Mouse (Mus musculus): ENCODE measurements at regions not wholly inside any gene's neighbourhood (a gene's known extent, or its start where the extent isn't known, plus 50 kb on each side); places are given as distances from the start of the nearest gene placed in this dataset.
"Not testable (repeated sequence)": the region's sequence is repeated elsewhere in the genome, so short reads cannot be mapped to it uniquely, and the experiment has no call there.

DNA sequence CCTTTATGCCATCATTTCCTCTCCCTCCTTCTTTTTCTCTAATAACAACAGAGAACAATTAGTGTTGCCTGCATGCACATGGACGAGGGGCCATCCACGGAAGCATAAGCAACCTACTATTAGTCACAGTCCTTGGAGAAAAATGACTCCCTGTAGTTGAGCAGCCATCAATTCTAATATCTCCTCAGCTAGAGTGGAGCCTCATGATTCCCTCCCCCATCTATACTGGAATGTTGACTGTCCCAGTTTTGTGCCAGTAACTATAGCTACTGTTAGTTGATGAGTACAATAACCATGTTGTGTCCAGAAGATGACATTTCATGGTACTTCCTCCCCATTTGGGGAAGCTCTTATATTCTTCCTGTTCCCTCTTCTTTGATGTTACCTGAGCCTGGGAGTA lies 64.3 kb upstream of the Rtn4 start:
- no peak for DNase-seq (ENCODE audit: low spot score in 2 of 2)

GRCm38 (mm10) chr11:29632486-29632885 lies 60.3 kb upstream of the Rtn4 start:
- DNase-seq (ENCODE audit: low spot score in 2 of 2): no peak

- not testable (repeated sequence) for DNase-seq (ENCODE audit: low spot score in 2 of 2)
These were observed 59.5 kb upstream of the Rtn4 start for GRCm38 (mm10) chr11:29633288-29633687.

DNA sequence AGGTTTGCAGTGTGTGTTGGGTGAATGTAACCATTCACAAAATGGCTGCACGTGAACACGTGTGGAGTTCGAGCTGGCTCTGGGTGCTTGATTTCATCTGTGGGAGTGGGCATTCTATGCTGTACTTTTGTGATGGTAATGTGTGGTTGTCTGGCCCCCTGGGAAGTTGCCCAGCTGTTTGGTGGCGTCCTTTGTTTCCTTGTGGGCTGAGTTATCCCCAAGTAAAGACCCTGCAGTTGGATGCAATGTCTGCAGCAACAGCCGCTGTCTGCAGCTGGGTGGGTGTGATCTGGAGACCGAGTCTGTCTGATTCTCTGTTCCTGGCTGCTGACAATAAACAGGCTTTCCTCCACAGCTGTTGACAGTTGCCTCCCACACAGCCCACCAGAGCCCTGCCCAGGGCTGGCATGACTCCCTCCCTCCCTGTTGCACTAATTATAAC lies 56.0 kb upstream of the Rtn4 start:
- DNase-seq (ENCODE audit: low spot score in 2 of 2): peak in 1 of 2 experiments; percentile 28

DNA sequence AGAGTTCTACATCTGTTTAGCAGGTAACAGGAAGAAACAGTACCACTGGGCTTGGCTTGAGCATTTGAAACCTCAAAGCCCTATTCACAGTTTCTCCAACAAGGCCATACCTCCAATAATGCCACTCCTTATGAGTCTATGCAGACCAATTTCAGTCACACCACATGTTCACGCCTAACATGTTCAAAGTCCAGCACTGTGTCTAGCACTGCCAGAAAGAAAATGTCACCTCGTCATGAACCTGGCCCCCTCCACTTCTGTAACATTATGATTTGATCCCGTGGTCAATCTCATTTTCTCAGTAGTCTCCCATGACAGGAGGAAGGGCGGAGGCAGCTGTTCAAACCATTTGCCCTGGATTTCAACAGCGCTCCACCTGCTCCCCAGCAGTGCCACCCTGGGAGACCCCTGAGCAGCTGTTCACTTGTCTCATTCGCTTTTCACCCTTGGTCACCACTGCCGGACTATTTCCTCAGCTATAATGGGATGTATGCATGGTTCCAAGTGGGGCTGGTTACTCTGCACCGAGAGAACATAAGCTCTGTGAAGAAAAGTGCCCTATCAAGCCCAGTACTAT lies 54.6 kb upstream of the Rtn4 start:
- no peak for DNase-seq (ENCODE audit: low spot score in 2 of 2)

DNA sequence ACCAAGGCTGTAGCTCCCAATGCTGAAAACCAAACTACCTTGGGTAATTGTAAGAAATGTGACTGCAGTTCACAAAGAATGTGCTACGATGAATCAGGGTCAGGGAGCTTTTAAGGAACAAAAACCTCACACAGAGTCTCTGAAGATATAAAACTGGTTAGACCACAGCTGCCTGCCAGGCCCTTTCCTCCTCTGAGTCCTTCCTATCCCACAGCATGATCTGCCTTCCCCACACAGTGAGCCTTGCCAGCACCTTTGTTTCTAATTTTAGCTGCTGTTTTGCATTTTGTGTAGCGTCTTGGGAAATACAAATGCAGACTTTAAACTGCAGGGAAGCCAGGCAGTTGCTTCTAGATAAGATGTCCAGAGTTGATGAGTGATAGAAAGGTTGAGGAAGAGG lies 53.9 kb upstream of the Rtn4 start:
- no peak for DNase-seq (ENCODE audit: low spot score in 2 of 2)
